Mouse (Mus musculus) splenic B cell, adult 2 months (primary cell): ENCODE measurements at regions not wholly inside any gene's neighbourhood (a gene's known extent, or its start where the extent isn't known, plus 50 kb on each side); places are given as distances from the start of the nearest gene placed in this dataset.

Experiments used
- DNase-seq: peaks from one replicate; pipeline ENCODE4 v3.0.0-alpha.2; 2011; ENCODE audit warnings: low read depth, low spot score
- H3K27me3 ChIP-seq: 2 replicates; pipeline ENCODE4 v1.6.1; 2012; ENCODE audit warnings: mild to moderate bottlenecking, low read length, moderate library complexity, mixed read lengths; ENCODE audit not compliant: control insufficient read depth, poor library complexity, insufficient read depth, severe bottlenecking
- H3K36me3 ChIP-seq: 2 replicates; pipeline ENCODE4 v1.6.1; 2012; ENCODE audit warnings: mild to moderate bottlenecking, low read length, moderate library complexity, mixed read lengths; ENCODE audit not compliant: control insufficient read depth, poor library complexity, insufficient read depth, severe bottlenecking

DNA sequence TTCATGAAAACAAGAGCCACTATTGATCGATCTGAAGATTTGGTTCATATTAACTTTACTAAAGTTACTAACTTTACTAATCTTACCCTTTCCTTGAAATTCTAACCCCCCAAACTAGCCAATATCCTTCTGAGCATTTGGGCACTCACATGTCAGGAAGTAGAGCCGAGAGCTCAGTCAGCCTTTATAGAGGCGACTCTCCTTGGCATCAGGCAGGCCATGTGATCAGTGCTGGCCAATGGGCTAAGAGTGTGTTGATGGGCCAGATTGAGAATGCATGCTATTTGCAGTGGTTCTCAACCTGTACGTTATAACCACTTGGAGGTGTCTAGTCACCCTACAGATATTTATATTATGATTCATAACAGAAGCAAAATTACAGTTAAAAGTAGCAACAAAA is 69.6 kb upstream of the Slc35b4 start:
- Histone ChIP-seq H3K27me3 (no peaks in the 10 kb centered on the region), H3K36me3 (no peaks in the 10 kb centered on the region)
- DNase-seq, result no peak

DNA sequence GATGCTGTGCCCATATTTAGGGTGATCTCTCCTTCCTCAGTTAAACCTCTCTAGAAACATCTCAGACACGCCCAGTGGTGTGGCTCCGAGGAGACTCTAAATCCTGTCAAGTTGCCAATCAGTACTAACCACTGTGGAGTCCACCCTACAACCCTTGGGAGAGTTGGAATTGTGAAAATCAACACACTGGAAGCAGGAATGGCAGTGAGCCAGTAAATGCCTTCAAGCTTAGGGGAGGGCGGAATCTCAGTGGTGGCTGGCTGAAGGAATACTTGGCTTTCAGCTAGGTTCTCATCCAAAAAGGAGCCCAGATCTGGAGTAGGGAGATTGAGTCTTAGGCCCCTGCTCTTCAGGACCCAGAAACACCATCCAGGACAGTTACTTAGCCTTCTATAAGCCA is 66.1 kb upstream of the Slc35b4 start:
- Histone ChIP-seq H3K36me3 (no peaks in the 10 kb centered on the region), H3K27me3 (no peaks in the 10 kb centered on the region)
- DNase-seq, result no peak

DNA sequence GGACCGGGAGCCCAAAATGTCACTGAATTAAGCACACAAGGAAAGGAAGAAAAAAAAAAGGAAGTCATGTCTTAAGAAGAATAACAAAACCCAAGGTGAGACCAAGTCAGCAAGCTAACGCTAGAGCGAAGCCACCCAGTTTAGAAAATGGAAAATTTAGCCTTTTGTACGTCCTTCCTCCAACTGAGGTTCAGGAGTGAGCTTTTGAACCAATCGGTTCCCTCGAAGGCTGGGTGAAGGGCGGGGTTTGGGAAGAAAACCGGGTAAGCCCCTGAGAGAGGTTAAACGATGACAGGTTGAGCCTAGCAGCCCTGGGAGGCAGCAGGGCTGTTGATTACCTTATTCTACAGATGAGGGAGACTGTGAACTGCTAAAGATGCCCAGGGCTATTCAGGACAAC is 65.6 kb upstream of the Slc35b4 start:
- no peaks in the 10 kb centered on the region for H3K27me3 ChIP-seq
- no peaks in the 10 kb centered on the region for H3K36me3 ChIP-seq
- peak; percentile 2 for DNase-seq

DNA sequence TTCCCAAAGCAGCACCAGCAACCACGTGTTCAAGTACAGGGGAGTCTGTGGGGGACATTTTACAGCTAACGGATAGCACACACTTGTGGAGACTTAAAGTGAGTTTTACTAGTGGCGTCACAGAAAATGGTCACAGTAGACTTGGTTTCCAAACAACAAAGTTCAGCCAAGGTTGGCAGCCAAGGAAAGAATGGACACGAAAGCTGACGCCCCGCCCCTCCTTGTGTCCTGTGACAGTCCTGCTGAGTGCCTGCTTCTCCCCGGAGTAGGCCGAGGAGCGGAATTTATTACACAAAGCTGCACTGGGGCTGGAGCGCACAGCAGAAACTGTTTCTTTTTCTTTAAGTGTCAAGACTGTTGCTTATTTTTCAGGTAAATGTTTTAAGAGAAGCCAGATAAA is 58.2 kb upstream of the Slc35b4 start:
- DNase-seq, result no peak
- Histone ChIP-seq H3K27me3 (no peaks in the 10 kb centered on the region), H3K36me3 (no peaks in the 10 kb centered on the region)

DNA sequence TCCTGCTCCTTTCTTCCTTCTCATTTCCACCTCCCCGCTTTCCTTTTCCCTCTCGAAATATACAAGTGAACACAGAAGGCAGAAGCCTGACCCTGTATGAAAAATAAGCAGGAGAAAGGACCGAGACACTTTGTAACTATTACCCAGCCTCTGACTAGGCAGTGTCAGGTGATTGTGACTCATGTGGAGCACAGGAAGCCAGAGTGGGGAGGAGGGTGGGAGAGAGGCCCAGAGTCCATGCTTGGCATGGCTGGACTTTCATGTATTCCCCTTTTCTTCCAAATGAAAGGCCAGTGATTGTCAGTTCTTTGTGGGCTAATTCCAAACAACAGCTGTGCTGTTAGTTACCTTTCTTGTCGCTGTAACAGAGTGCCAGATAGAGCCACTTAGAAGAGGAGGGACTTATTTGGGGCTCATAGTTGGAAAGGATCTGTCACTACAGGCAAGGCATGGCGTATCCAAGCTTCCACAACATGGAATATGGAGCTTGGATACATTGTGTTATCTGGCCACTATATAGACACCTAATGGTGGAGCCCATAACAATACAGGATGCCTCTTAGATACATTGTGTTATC is 57.6 kb upstream of the Slc35b4 start:
- H3K36me3 ChIP-seq, result no peaks in the 10 kb centered on the region
- H3K27me3 ChIP-seq, result no peaks in the 10 kb centered on the region
- DNase-seq, result no peak

DNA sequence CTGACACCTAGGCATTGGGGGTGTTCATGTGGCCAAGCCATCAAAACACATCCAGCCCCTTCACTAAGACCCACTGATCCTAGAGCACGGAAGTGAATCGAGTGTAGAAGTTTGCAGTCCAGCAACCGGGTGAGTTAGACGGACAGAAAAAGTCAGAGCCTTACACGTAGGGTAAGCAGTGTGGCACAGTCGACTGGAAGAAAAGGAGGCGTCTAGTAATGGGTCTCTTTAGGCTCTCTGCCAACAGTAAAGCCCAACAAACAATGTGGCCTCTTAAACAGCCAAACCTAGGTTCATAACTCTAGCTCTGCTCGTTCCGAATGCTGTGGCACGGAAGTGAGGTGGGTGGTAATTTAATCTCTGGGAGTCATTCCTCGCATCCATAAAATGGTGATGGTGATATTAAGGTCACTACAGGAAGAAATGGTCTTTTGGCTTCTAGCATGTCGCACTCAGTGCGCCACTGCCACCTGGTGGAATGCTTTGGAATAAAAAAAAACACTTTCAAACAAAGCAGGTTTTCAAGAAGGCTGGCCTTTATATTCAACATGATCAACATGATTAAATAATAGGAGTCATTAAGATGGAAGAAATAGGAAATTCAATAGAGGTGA is 54.0 kb upstream of the Slc35b4 start:
- Histone ChIP-seq H3K36me3 (no peaks in the 10 kb centered on the region), H3K27me3 (no peaks in the 10 kb centered on the region)
- DNase-seq, result peak; percentile 49

DNA sequence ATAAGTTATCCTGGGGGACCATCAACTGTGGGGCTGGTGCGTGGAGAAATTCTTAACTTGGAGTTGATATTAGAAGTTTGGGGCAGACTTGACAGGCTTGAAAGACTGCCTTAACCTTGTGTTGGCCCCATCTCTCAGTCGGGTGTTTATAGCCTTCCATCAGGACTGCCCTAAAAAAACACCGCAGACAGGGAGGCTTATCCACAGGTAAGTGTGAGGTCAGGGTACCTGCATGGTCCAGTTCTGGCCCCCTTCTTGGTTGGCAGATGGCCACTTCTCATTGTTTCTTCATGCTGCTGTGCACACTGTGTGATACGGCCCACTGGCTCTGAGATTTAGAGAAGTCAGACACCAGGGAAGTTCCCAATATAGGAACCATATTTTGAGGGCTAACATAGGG is 50.2 kb upstream of the Slc35b4 start:
- peak; percentile 9 for DNase-seq
- H3K27me3 ChIP-seq, result no peaks in the 10 kb centered on the region
- H3K36me3 ChIP-seq, result no peaks in the 10 kb centered on the region
